Mouse (Mus musculus) forebrain, embryonic 14.5 days (tissue): ENCODE measurements around the gene Ngdn. TPM values are rescaled to one million over a fixed set of nuclear protein-coding genes. Genes with fewer than 3 reads are reported as not detected.
"Not testable (repeated sequence)": the region's sequence is repeated elsewhere in the genome, so short reads cannot be mapped to it uniquely, and the experiment has no call there.

Experiments used
- ATAC-seq: fragments of 200-750 bp; cut with Nextera tagmentation; 2 replicates; pipeline ENCODE4 v1.8.0; 2017; ENCODE audit warnings: mild to moderate bottlenecking, moderate library complexity
- DNase-seq: peaks from one replicate; pipeline ENCODE4 v3.0.0-alpha.2; 2015; ENCODE audit warnings: low spot score
- H3K27ac ChIP-seq: fragments of 300-500 bp; sonication (generic); 2 replicates; pipeline ENCODE4 v1.5.1; 2014; ENCODE audit warnings: low read depth, mild to moderate bottlenecking, control low read depth, low read length, moderate library complexity
- H3K27me3 ChIP-seq: fragments of 300-500 bp; sonication (generic); replicated peaks from 2 replicates; pipeline ENCODE4 v1.6.1; 2014; ENCODE audit warnings: low read length, control low read depth, mixed read lengths; ENCODE audit not compliant: control insufficient read depth, insufficient read depth
- H3K36me3 ChIP-seq: fragments of 300-500 bp; sonication (generic); 2 replicates; pipeline ENCODE4 v1.6.1; 2014; ENCODE audit warnings: low read length, control low read depth; ENCODE audit not compliant: control insufficient read depth, insufficient read depth
- H3K4me1 ChIP-seq: fragments of 300-500 bp; sonication (generic); 2 replicates; pipeline ENCODE4 v1.6.1; 2014; ENCODE audit warnings: antibody characterized with exemption, low read length, control low read depth; ENCODE audit not compliant: control insufficient read depth, insufficient read depth
- H3K4me2 ChIP-seq: fragments of 300-500 bp; sonication (generic); 2 replicates; pipeline ENCODE4 v1.6.1; 2014; ENCODE audit warnings: mild to moderate bottlenecking, control low read depth, low read length
- H3K4me3 ChIP-seq: fragments of 300-500 bp; sonication (generic); 2 replicates; pipeline ENCODE4 v1.5.1; 2014; ENCODE audit warnings: low read depth, low read length, control low read depth
- H3K9ac ChIP-seq: fragments of 300-500 bp; sonication (generic); 2 replicates; pipeline ENCODE4 v1.6.1; 2014; ENCODE audit warnings: mild to moderate bottlenecking, low read length, control low read depth, moderate library complexity
- H3K9me3 ChIP-seq: fragments of 300-500 bp; sonication (generic); replicated peaks from 2 replicates; pipeline ENCODE4 v1.6.1; 2016; ENCODE audit warnings: low read length, control low read depth, mixed read lengths; ENCODE audit not compliant: control insufficient read depth
- WGBS: fragments of 180-500 bp; shearing (Covaris S2); extraction: QIAGEN DNeasy Blood & Tissue Kit; methylation state at CpG from one replicate; pipeline ENCODE4 v1.1.7; 2014; 5-methylcytosine and 5-hydroxymethylcytosine counted together
- polyA plus RNA-seq: library from polyadenylated mRNA; unstranded; fragments of >200 nt; fragmentation: Nextera tagmentation; extraction: Ambion mirVana; gene quantifications from 2 replicates; pipeline ENCODE4 v1.2.1, GENCODE M21; 2014

The Ngdn gene
- polyA plus RNA-seq, 1 experiment from 2014 or later, result 64.1 TPM

DNA sequence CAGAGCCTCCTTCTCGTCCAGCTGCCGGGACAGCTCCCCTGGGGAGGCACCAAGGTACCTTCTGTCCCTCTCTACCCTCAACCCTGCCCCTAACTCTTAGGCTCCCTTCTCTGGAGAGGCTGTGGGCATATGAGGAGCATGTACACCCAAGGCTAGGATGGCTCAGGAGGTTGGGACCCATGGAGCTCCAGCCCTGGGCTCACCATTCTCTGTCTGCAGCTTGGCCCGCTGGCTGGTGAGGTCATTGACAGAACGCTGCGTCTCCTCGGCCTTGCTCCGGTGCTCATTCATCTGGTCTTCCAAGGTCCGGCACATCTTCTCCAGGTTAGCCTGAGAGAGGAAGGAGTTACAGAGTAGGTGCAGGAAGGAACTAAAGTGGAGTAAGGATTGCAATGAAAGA is 36.6 kb upstream of the Ngdn start:
- Histone ChIP-seq H3K4me2 (no peak overlapping the region), H3K36me3 (no peaks in the 10 kb centered on the region), H3K4me3 (no peak overlapping the region), H3K4me1 (peaks cover 7% of the 10 kb centered on the region; the same call in 1 of the 2 replicates), H3K9ac (no peak overlapping the region), H3K27me3 (no peaks in the 10 kb centered on the region), H3K27ac (no peak overlapping the region), H3K9me3 (no peaks in the 10 kb centered on the region)
- ATAC-seq, result no peak
- WGBS, result 93% methylated on average over 8 of the region's 8 CpGs
- no peak for DNase-seq

DNA sequence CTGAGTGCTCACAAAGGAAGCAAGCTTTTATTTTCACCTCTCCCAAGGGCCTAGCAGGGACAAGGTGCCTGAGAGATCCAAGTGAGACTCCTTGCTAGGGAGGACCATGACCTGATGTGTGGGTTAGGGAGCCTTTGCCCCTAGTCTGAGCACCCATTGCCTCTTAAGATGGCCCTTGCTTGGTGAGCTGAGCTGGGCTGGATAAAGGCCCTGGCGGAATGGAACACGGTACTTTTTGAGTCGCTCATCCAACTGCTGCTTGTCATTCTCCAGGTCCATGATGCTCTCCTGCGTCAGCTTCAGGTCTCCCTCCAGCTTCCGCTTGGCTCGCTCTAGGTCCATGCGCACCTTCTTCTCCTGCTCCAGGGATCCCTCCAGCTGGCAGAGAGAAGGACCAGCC is 33.3 kb upstream of the Ngdn start:
- no peak for ATAC-seq
- no peaks in the 10 kb centered on the region for H3K9me3 ChIP-seq
- H3K9ac ChIP-seq, result no peak overlapping the region
- H3K4me2 ChIP-seq, result no peak overlapping the region
- H3K27me3 ChIP-seq, result no peaks in the 10 kb centered on the region
- no peaks in the 10 kb centered on the region for H3K4me1 ChIP-seq
- H3K4me3 ChIP-seq, result no peak overlapping the region
- no peaks in the 10 kb centered on the region for H3K36me3 ChIP-seq
- no peak overlapping the region for H3K27ac ChIP-seq
- WGBS, result 95% methylated on average over 7 of the region's 7 CpGs
- no peak for DNase-seq

DNA sequence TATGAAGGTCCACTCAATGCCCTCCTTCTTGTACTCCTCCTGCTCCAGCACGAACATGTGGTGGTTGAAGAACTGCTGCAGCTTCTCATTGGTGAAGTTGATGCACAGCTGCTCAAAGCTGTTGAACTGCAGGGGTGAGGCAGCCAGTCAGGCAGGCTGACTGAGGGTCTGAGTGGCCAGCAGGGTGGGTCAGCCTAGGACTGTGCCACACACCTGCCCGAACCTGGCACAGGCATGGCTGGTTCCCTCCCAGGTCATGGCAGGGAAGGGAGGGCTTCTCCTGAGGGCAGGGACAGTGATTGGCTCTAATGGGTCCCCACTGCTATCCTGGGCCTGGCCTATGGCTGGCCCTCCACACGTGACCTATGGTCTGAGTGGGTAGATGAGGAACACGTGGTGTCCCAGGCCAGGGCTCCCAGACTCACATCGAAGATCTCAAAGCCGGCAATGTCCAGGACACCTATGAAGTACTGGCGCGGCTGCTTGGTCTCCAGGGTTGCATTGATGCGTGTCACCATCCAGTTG is 26.8 kb upstream of the Ngdn start:
- H3K4me2 ChIP-seq, ATAC-seq: not testable (repeated sequence)

DNA sequence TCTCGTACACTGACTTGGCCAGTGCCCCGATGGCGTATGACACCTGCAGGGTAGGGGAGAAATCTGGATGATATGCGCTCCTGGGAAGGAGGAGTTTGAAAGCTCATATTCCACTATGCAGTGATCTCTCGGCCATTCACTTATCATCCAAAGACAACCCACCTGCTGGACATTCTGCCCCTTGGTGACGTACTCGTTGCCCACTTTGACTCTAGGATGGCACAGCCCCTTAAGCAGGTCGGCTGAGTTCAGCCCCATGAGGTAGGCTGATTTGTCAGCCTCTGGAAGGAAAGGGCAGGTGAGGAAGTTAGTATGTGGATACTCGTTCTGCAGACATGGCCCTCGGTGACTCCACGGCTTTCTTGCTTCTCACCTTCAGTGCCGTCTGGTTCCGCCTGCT is 26.4 kb upstream of the Ngdn start:
- no peak for ATAC-seq
- no peak overlapping the region for H3K4me2 ChIP-seq
- no peak overlapping the region for H3K27ac ChIP-seq
- H3K4me3 ChIP-seq, result no peak overlapping the region
- DNase-seq, result no peak
- H3K9me3 ChIP-seq, result no peaks in the 10 kb centered on the region
- no peak overlapping the region for H3K9ac ChIP-seq
- H3K4me1 ChIP-seq, result no peaks in the 10 kb centered on the region
- no peaks in the 10 kb centered on the region for H3K36me3 ChIP-seq
- 93% methylated on average over 13 of the region's 13 CpGs for WGBS
- no peaks in the 10 kb centered on the region for H3K27me3 ChIP-seq

More for the DNA sequence above, 26.8 kb upstream of the Ngdn start:
- not testable (repeated sequence) for H3K9ac ChIP-seq, H3K9me3 ChIP-seq, H3K4me1 ChIP-seq, H3K36me3 ChIP-seq, H3K27ac ChIP-seq, H3K4me3 ChIP-seq, DNase-seq, H3K27me3 ChIP-seq
- WGBS, result 95% methylated on average over 9 of the region's 9 CpGs

DNA sequence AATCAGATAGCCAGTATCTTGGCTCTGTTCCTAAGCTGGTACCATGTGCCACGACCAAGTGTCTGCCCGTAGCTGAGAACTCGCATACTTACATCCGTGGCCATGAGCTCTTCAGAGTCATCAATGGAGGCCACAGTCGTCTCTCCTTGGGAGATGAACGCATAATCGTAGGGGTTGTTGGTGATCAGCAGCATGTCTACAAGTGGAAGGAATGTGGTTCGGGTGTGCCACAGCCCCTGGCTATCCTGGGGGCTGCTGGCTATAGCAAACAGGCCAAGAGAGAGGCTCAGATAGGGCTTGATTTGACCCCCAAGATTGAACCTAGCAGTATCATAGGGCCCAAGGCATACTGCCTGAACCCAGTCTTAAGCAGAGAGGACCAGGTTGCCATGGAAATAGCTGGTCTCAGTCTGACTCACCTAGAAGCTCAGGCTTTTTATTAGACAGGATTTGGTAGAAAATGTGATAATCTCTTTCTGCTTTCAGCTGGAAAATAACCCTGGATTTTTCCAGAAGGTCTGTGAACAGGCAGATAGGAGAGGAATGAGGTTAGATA is 25.3 kb upstream of the Ngdn start:
- Histone ChIP-seq H3K27me3 (no peaks in the 10 kb centered on the region), H3K36me3 (no peaks in the 10 kb centered on the region), H3K4me3 (no peak overlapping the region), H3K4me2 (no peak overlapping the region), H3K9ac (no peak overlapping the region), H3K9me3 (no peaks in the 10 kb centered on the region), H3K4me1 (peaks cover 8% of the 10 kb centered on the region), H3K27ac (no peak overlapping the region)
- no peak for DNase-seq
- WGBS, result 85% methylated on average over 8 of the region's 8 CpGs
- ATAC-seq, result no peak

DNA sequence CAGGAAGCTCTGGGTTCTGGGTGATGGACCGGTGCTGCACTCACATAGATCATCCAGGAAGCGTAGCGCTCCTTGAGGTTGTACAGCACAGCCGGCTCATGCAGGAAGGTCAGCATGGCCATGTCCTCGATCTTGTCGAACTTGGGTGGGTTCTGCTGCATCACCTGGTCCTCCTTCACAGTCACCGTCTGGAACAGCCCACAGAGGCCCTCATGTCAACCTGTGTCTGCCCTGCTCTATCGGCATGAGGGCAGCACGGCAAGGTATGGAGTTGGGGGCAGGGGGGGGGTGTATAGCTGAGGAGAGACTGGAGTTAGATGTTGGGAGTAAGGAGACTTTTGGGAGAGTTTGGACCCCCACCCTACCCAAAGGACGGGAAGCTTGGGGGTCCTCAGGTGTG is 23.1 kb upstream of the Ngdn start:
- no peak for ATAC-seq
- Histone ChIP-seq H3K27ac (no peak overlapping the region), H3K36me3 (no peaks in the 10 kb centered on the region), H3K9me3 (no peaks in the 10 kb centered on the region), H3K27me3 (no peaks in the 10 kb centered on the region), H3K9ac (no peak overlapping the region), H3K4me3 (no peak overlapping the region), H3K4me1 (peaks cover 27% of the 10 kb centered on the region), H3K4me2 (no peak overlapping the region)
- 93% methylated on average over 10 of the region's 10 CpGs for WGBS
- DNase-seq, result no peak

DNA sequence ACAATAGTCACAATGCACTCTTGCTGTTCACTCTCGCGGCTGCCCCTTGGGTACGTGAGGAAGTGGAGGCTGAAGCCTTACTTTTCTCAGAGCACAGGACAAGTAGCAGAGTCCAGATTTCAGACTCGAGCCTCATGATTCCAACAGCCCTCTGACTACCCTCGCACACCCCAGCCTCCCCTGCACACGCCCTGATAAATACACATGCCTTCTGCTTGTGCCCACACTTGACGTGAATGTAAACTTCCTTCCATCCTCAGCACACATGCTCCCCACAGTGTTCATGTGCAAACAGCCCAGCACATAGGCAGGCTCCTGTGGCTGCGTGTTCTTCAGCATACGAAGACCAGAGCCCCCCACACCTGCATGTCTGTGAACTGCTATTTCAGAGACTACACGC is 21.6 kb upstream of the Ngdn start:
- Histone ChIP-seq H3K27ac (no peak overlapping the region), H3K9me3 (no peaks in the 10 kb centered on the region), H3K27me3 (no peaks in the 10 kb centered on the region), H3K4me2 (no peak overlapping the region), H3K36me3 (no peaks in the 10 kb centered on the region), H3K4me3 (no peak overlapping the region), H3K9ac (no peak overlapping the region), H3K4me1 (peaks cover 29% of the 10 kb centered on the region)
- DNase-seq (no peak), ATAC-seq (no peak)
- 64% methylated on average over 10 of the region's 10 CpGs for WGBS

DNA sequence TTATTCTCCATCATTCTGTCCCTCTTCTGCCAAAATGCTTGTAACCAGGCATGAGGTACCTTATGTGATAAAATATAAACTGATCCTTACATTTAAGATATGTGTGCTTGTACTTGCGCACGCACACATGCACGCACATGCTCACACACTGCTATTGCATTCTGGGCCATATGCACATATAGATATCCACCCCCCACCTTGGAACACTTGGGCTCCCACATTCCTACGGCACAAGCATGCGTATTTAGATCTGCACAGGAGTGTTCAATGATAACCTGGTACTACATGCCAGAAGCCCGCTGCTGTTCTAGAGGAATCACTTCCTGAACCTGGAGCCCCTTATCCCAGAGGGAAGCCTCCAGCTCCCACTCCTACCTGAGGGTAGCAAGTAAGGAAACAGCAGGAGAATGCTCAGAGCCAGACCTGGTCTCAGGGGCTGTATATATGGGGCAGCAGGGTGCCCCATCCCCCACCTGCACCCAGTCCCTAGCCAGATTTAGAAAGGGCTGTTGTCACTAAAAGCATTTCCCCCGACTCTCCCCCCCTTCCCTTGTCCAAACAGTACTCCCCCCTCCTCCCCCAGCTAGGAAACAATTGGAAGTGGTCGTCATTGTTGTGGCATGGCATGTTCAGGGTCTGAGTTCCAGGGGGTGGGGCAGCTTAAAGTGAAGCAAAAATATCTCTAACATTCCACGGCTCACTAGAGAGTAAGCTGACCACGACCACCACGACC is 21.0 kb upstream of the Ngdn start, which contains the start of gene Myh7:
Gene Myh7, minus strand, starts transcription at position 491 of the 733 bp plus-strand sequence.
- no peak for DNase-seq
- no peaks in the 10 kb centered on the region for H3K27me3 ChIP-seq
- peaks cover 29% of the 10 kb centered on the region for H3K4me1 ChIP-seq
- H3K4me3 ChIP-seq, result no peak within 1 kb of the TSS
- no peak within 1 kb of the TSS for H3K4me2 ChIP-seq
- H3K27ac ChIP-seq, result peak within 1 kb of the TSS; percentile 82
- H3K9ac ChIP-seq, result peak within 1 kb of the TSS; percentile 3
- 56% methylated on average over 10 of the region's 11 CpGs for WGBS
- no peaks in the 10 kb centered on the region for H3K36me3 ChIP-seq
- H3K9me3 ChIP-seq, result no peaks in the 10 kb centered on the region
- no peak for ATAC-seq

DNA sequence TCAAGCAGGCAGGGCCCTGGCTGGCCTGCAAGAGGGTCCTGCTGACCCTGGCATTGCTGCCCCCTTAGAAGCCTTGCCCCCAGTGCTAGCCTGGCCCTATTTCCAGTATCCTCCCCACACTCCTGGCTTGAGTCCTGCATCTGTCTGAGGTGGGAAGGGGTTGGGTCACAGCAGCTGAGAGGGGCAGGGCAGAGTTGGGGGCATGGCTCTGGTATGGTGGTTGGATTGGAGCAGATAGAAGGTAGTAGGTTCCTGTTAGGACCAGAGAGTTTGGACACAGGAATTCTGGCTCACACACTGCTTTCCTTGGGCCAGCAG is 20.4 kb upstream of the Ngdn start:
- ATAC-seq, result peak; percentile 6; the same call in 1 of the 2 replicates
- peak overlapping the region; percentile 3 for H3K9ac ChIP-seq

More for the DNA sequence above, 20.4 kb upstream of the Ngdn start:
- Histone ChIP-seq H3K27ac (peak overlapping the region; percentile 82), H3K4me3 (no peak overlapping the region), H3K36me3 (no peaks in the 10 kb centered on the region), H3K9me3 (no peaks in the 10 kb centered on the region), H3K4me2 (no peak overlapping the region), H3K4me1 (peaks cover 29% of the 10 kb centered on the region), H3K27me3 (no peaks in the 10 kb centered on the region)
- DNase-seq, result no peak
